Comparison of ENCODE assay signal across 8 mouse cellular contexts in genomic region chr4:26346443-26347106, GRCm38 (mm10). TPM values are rescaled to one million over a fixed set of nuclear protein-coding genes. Genes with fewer than 3 reads are reported as not detected.
DNase-seq lines count a peak whose midpoint lies in the region; ATAC-seq lines count a peak whose summit lies in the region.

TSS of gene Manea (minus strand) at chr4:26346891.

- ATAC-seq in hindbrain, embryonic 15.5 days (ENCODE audit: low FRiP score, low read depth), result peak; percentile 97

- H3K27me3 ChIP-seq in hindbrain, embryonic 15.5 days, result no peaks in the 10 kb centered on the region

- H3K36me3 ChIP-seq in hindbrain, embryonic 15.5 days, result no peaks in the 10 kb centered on the region

- H3K27ac ChIP-seq in hindbrain, embryonic 15.5 days (replicated peaks), result peak within 1 kb of the TSS; percentile 89

- H3K9ac ChIP-seq in hindbrain, embryonic 15.5 days, result peak within 1 kb of the TSS; percentile 84

- under 1% methylated on average over 52 of the region's 52 CpGs for WGBS in hindbrain, embryonic 15.5 days

- peak within 1 kb of the TSS; percentile 61 for H3K4me2 ChIP-seq in hindbrain, embryonic 15.5 days

- peak within 1 kb of the TSS; percentile 87 for H3K4me3 ChIP-seq in hindbrain, embryonic 15.5 days

- peak; percentile 89 for DNase-seq in T-cell, adult 2 months (ENCODE audit: low spot score)
- peak; percentile 85 to 89 for DNase-seq in cerebellum, postnatal 36 days
- peak; percentile 85 to 87 for DNase-seq in frontal cortex, postnatal 36 days (ENCODE audit: low spot score in 2 of 2)
- peak; percentile 73 for DNase-seq in left cerebral cortex, adult 11 months (ENCODE audit: low spot score)
- peak; percentile 94 to 95 for DNase-seq in lung, postnatal 4 days
- peak; percentile 75 for DNase-seq in retina, postnatal 7 days (ENCODE audit: low read depth, low spot score)
- DNase-seq in urinary bladder, adult 2 months (ENCODE audit: low spot score), result peak; percentile 78

- H3K9me3 ChIP-seq in hindbrain, embryonic 15.5 days, result no peaks in the 10 kb centered on the region

- peaks cover 7% of the 10 kb centered on the region for H3K4me1 ChIP-seq in hindbrain, embryonic 15.5 days (replicated peaks)

RNA-seq across cellular contexts. Expression of gene Manea, which starts in this region (rescaled TPM):
- polyA plus RNA-seq in hindbrain, embryonic 15.5 days (2015; fragmentation: Nextera tagmentation; extraction: Ambion mirVana), result 14.4 and 14.5 TPM in 2 replicates
- 10.2 and 11.0 TPM in 2 replicates for polyA plus RNA-seq in urinary bladder, adult 2 months (2012; rRNA removed)

Comparison
In these comparisons a context has a peak if more than half of its experiments do, and no peak if none do; other contexts are left out.
1. Peak in every context shown above with its lines: DNase-seq, ATAC-seq, H3K4me3 ChIP-seq and H3K27ac ChIP-seq.